Mouse (Mus musculus): ENCODE data around the gene Mgat5b.

Mgat5b gene

GRCm38 (mm10) chr11:116974341-116974740, 55.7 kb downstream of the Mgat5b start:
- no peak for DNase-seq (ENCODE audit: low read depth, low spot score)

GRCm38 (mm10) chr11:116980313-116980712, 61.6 kb downstream of the Mgat5b start:
- DNase-seq (ENCODE audit: low read depth, low spot score): no peak

GRCm38 (mm10) chr11:116982543-116982942, 63.9 kb downstream of the Mgat5b start:
- DNase-seq (ENCODE audit: low read depth, low spot score): no peak

- no peak for DNase-seq (ENCODE audit: low read depth, low spot score)
Measured at GRCm38 (mm10) chr11:116985504-116986385, 67.1 kb downstream of the Mgat5b start.

GRCm38 (mm10) chr11:116988131-116988530, 69.5 kb downstream of the Mgat5b start:
- DNase-seq (ENCODE audit: low read depth, low spot score): no peak

- no peak for DNase-seq (ENCODE audit: low read depth, low spot score)
Measured at GRCm38 (mm10) chr11:116990231-116990630, 71.6 kb downstream of the Mgat5b start.

- DNase-seq (ENCODE audit: low read depth, low spot score): no peak
Measured at GRCm38 (mm10) chr11:116991410-116991809, 72.7 kb downstream of the Mgat5b start.

GRCm38 (mm10) chr11:116991964-116992363, 73.3 kb downstream of the Mgat5b start:
- DNase-seq (ENCODE audit: low read depth, low spot score): no peak

- no peak for DNase-seq (ENCODE audit: low read depth, low spot score)
Measured at GRCm38 (mm10) chr11:116994095-116994582, 75.5 kb downstream of the Mgat5b start.

GRCm38 (mm10) chr11:116996976-116997375, 78.3 kb downstream of the Mgat5b start:
- no peak for DNase-seq (ENCODE audit: low read depth, low spot score)

- DNase-seq (ENCODE audit: low read depth, low spot score): no peak
Measured at GRCm38 (mm10) chr11:116998935-116999334, 80.3 kb downstream of the Mgat5b start.

- DNase-seq (ENCODE audit: low read depth, low spot score): no peak
Measured at GRCm38 (mm10) chr11:117000219-117000618, 81.6 kb downstream of the Mgat5b start.

- DNase-seq (ENCODE audit: low read depth, low spot score): no peak
Measured at GRCm38 (mm10) chr11:117001789-117002188, 83.1 kb downstream of the Mgat5b start.

GRCm38 (mm10) chr11:117003503-117003902, 84.8 kb downstream of the Mgat5b start:
- DNase-seq (ENCODE audit: low read depth, low spot score): no peak

GRCm38 (mm10) chr11:117004277-117004676, 85.6 kb downstream of the Mgat5b start:
- no peak for DNase-seq (ENCODE audit: low read depth, low spot score)

- DNase-seq (ENCODE audit: low read depth, low spot score): no peak
Measured at GRCm38 (mm10) chr11:117017462-117017861, 98.8 kb downstream of the Mgat5b start.

- peak; percentile 87 for DNase-seq (ENCODE audit: low read depth, low spot score)
Measured at GRCm38 (mm10) chr11:117018410-117018809, 99.7 kb downstream of the Mgat5b start.

GRCm38 (mm10) chr11:117021026-117021425, 102.4 kb downstream of the Mgat5b start:
- DNase-seq (ENCODE audit: low read depth, low spot score): no peak

GRCm38 (mm10) chr11:117023537-117023936, 104.9 kb downstream of the Mgat5b start:
- DNase-seq (ENCODE audit: low read depth, low spot score): peak; percentile 13

GRCm38 (mm10) chr11:117027681-117028080, 109.0 kb downstream of the Mgat5b start:
- no peak for DNase-seq (ENCODE audit: low read depth, low spot score)

GRCm38 (mm10) chr11:117028861-117029568, 110.4 kb downstream of the Mgat5b start:
- DNase-seq (ENCODE audit: low read depth, low spot score): no peak

- no peak for DNase-seq (ENCODE audit: low read depth, low spot score)
Measured at GRCm38 (mm10) chr11:117029569-117029955, 110.9 kb downstream of the Mgat5b start.

- DNase-seq (ENCODE audit: low read depth, low spot score): no peak
Measured at GRCm38 (mm10) chr11:117030018-117030417, 111.4 kb downstream of the Mgat5b start.
